Mouse (Mus musculus) myocyte (in vitro differentiated cells): Measurements from ENCODE around the gene Glis1. TPM values are rescaled to one million over a fixed set of nuclear protein-coding genes. Genes with fewer than 3 reads are reported as not detected.

ENCODE experiments used
- H3K27me3 ChIP-seq: one replicate; pipeline ENCODE4 v1.6.1; 2011; ENCODE audit not compliant: control insufficient read depth, insufficient read depth, insufficient read length
- H3K36me3 ChIP-seq: one replicate; pipeline ENCODE4 v1.6.1; 2011; ENCODE audit not compliant: control insufficient read depth, insufficient read depth
- H3K4me2 ChIP-seq: one replicate; pipeline ENCODE4 v1.6.1; 2011; ENCODE audit warnings: low read depth, control low read depth
- H3K4me3 ChIP-seq: one replicate; pipeline ENCODE4 v1.5.1; 2011; ENCODE audit warnings: mild to moderate bottlenecking, control low read depth, moderate library complexity
- H3K79me2 ChIP-seq: one replicate; pipeline ENCODE4 v1.6.1; 2011; ENCODE audit not compliant: control insufficient read depth, insufficient read depth
- H3ac ChIP-seq: one replicate; pipeline ENCODE4 v1.6.1; 2011; ENCODE audit not compliant: control insufficient read depth, insufficient read length
- CEBPB ChIP-seq: IDR thresholded peaks from 2 replicates; pipeline ENCODE4 v1.6.1; 2011; ENCODE audit warnings: mild to moderate bottlenecking, moderate library complexity; ENCODE audit not compliant: poor library complexity, insufficient read depth, severe bottlenecking
- E2F4 ChIP-seq: IDR thresholded peaks from one replicate; pipeline ENCODE4 v1.6.1; 2011; ENCODE audit warnings: mild to moderate bottlenecking, control low read depth, moderate library complexity; ENCODE audit not compliant: insufficient read depth
- MAX ChIP-seq: IDR thresholded peaks from one replicate; pipeline ENCODE4 v1.6.1; 2011; ENCODE audit warnings: low read depth, mild to moderate bottlenecking, control low read depth
- MYOD1 ChIP-seq, 3 experiments: IDR thresholded peaks; one replicate each; pipeline ENCODE4 v1.6.1; 2011; ENCODE audit warnings: control low read depth in 2 of 3, low read depth in 2 of 3, mild to moderate bottlenecking in 2 of 3, moderate library complexity in 1 of 3; ENCODE audit not compliant: insufficient read length in 2 of 3, control insufficient read depth in 1 of 3
- MYOG ChIP-seq, 3 experiments: IDR thresholded peaks; one replicate each; pipeline ENCODE4 v1.6.1; 2011; ENCODE audit warnings: control low read depth in 2 of 3, low read depth in 2 of 3, mild to moderate bottlenecking in 2 of 3; ENCODE audit not compliant: insufficient read length in 2 of 3, control insufficient read depth in 1 of 3, insufficient read depth in 1 of 3
- POLR2A ChIP-seq: IDR thresholded peaks from one replicate; pipeline ENCODE4 v1.6.1; 2011; ENCODE audit warnings: low read depth, mild to moderate bottlenecking, control low read depth, moderate library complexity; ENCODE audit not compliant: insufficient read length
- POLR2AphosphoS2 ChIP-seq: IDR thresholded peaks from one replicate; pipeline ENCODE4 v1.6.1; 2011; ENCODE audit warnings: low read depth, control low read depth; ENCODE audit not compliant: insufficient read length
- REST ChIP-seq: IDR thresholded peaks from one replicate; pipeline ENCODE4 v1.6.1; 2011; ENCODE audit warnings: mild to moderate bottlenecking, control low read depth, moderate library complexity; ENCODE audit not compliant: insufficient read depth, insufficient read length
- SRF ChIP-seq: IDR thresholded peaks from one replicate; pipeline ENCODE4 v1.6.1; 2011; ENCODE audit warnings: low read depth; ENCODE audit not compliant: control insufficient read depth, insufficient read length
- TCF12 ChIP-seq: IDR thresholded peaks from one replicate; pipeline ENCODE4 v1.6.1; 2011; ENCODE audit warnings: mild to moderate bottlenecking, control low read depth; ENCODE audit not compliant: poor library complexity, insufficient read depth, severe bottlenecking
- TCF3 ChIP-seq: IDR thresholded peaks from one replicate; pipeline ENCODE4 v1.6.1; 2011; ENCODE audit warnings: low read depth, control low read depth; ENCODE audit not compliant: insufficient read length
- USF1 ChIP-seq: IDR thresholded peaks from one replicate; pipeline ENCODE4 v1.6.1; 2011; ENCODE audit warnings: low read depth, mild to moderate bottlenecking, control low read depth, moderate library complexity
- polyA plus RNA-seq: library from polyadenylated mRNA; unstranded; fragments of >200 nt; fragmentation: generic; extraction: Trizol; gene quantifications from one replicate; pipeline ENCODE4 v1.2.1, GENCODE M21; 2012; ENCODE audit warnings: missing spikeins

The Glis1 gene
- polyA plus RNA-seq, 1 experiment, result 0.35 TPM

GRCm38 (mm10) chr4:107426631-107427030 is 7.8 kb upstream of the Glis1 start:
- Histone ChIP-seq H3K79me2 (no peaks in the 10 kb centered on the region), H3K27me3 (no peaks in the 10 kb centered on the region), H3ac (no peak overlapping the region), H3K4me3 (no peak overlapping the region), H3K36me3 (no peaks in the 10 kb centered on the region), H3K4me2 (no peak overlapping the region)
- TF ChIP-seq MYOD1 (IDR thresholded peaks at IDR 0.05; ENCODE audit: control insufficient read depth in 1 of 3, insufficient read length in 2 of 3, low read depth in 2 of 3) (peak in 1 of 3 experiments; percentile 57), E2F4 (no peak), CEBPB (no peak), MAX (no peak), MYOG (IDR thresholded peaks at IDR 0.05; ENCODE audit: control insufficient read depth in 1 of 3, insufficient read depth in 1 of 3, insufficient read length in 2 of 3, low read depth in 2 of 3) (peak in 1 of 3 experiments; percentile 51), USF1 (no peak), POLR2AphosphoS2 (no peak)

- Histone ChIP-seq H3K4me3 (no peak overlapping the region), H3K27me3 (peaks cover 31% of the 10 kb centered on the region), H3K79me2 (no peaks in the 10 kb centered on the region), H3ac (no peak overlapping the region), H3K36me3 (no peaks in the 10 kb centered on the region), H3K4me2 (no peak overlapping the region)
- TF ChIP-seq E2F4 (no peak), TCF3 (no peak), MYOG (IDR thresholded peaks at IDR 0.05; ENCODE audit: control insufficient read depth in 1 of 3, insufficient read depth in 1 of 3, insufficient read length in 2 of 3, low read depth in 2 of 3) (no peak), POLR2AphosphoS2 (no peak), MAX (no peak), POLR2A (no peak), SRF (no peak), REST (no peak), CEBPB (no peak), MYOD1 (IDR thresholded peaks at IDR 0.05; ENCODE audit: control insufficient read depth in 1 of 3, insufficient read length in 2 of 3, low read depth in 2 of 3) (no peak), TCF12 (no peak), USF1 (no peak)
Observed at GRCm38 (mm10) chr4:107432717-107433116, 1.7 kb upstream of the Glis1 start.

DNA sequence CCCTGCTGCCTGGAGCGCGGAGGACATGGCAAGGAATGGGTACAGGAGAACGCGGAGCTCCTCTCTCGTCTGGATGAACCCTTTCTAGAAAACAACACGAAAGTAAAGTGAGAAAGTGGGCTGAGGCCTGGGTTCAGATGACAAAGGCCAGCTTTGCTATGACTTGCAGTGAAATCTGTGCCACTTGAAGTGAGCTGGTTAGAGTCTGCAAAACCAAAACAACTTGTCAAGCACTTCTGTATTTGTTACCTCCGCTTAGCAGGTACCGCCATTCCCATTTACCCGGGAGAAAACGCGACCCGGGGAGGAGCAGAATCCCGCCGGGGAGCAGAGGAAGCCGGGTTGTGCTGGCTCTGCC is 414 bp upstream of the Glis1 start:
- peak overlapping the region; percentile 91 for H3K4me2 ChIP-seq
- peak overlapping the region; percentile 6 for H3K4me3 ChIP-seq
- H3K36me3 ChIP-seq, result no peaks in the 10 kb centered on the region
- peak overlapping the region; percentile 12 for H3ac ChIP-seq
- TF ChIP-seq CEBPB, result no peak
- TF ChIP-seq TCF12, result no peak
- no peak for TF ChIP-seq MYOG (IDR thresholded peaks at IDR 0.05; ENCODE audit: control insufficient read depth in 1 of 3, insufficient read depth in 1 of 3, insufficient read length in 2 of 3, low read depth in 2 of 3)
- TF ChIP-seq POLR2AphosphoS2, result no peak
- TF ChIP-seq SRF, result no peak
- peaks cover 31% of the 10 kb centered on the region for H3K27me3 ChIP-seq
- no peaks in the 10 kb centered on the region for H3K79me2 ChIP-seq

GRCm38 (mm10) chr4:107435238-107435946 is 1.0 kb downstream of the Glis1 start:
- Histone ChIP-seq H3K36me3 (no peaks in the 10 kb centered on the region), H3K4me2 (peak overlapping the region; percentile 91), H3ac (peak overlapping the region; percentile 12), H3K4me3 (no peak overlapping the region), H3K79me2 (no peaks in the 10 kb centered on the region), H3K27me3 (peaks cover 31% of the 10 kb centered on the region)
- TF ChIP-seq POLR2A (no peak), TCF12 (no peak), E2F4 (no peak), SRF (no peak), TCF3 (no peak), POLR2AphosphoS2 (no peak), USF1 (no peak), MAX (no peak), CEBPB (no peak), MYOG (IDR thresholded peaks at IDR 0.05; ENCODE audit: control insufficient read depth in 1 of 3, insufficient read depth in 1 of 3, insufficient read length in 2 of 3, low read depth in 2 of 3) (no peak), REST (no peak), MYOD1 (IDR thresholded peaks at IDR 0.05; ENCODE audit: control insufficient read depth in 1 of 3, insufficient read length in 2 of 3, low read depth in 2 of 3) (no peak)

DNA sequence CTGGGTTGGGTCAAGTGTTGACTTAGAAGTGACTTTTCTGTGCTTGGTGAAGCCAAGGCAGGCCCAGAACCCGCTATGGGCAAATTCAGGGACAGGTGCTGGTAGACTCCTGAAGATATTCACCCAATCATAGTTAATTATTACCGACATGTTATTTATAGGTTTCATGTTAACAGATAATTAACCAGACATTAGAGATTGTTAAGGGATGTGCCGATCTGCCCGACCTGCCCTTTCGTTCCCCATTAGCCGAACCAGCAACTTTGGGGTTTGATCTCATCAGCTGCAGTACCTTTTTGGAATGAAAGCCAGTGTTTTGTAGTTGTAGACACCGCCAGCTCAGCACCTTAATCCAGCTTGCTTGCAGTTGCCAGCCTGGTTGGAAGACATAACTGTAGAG is 2.1 kb downstream of the Glis1 start:
- TF ChIP-seq TCF12, result no peak
- TF ChIP-seq MYOG (IDR thresholded peaks at IDR 0.05; ENCODE audit: control insufficient read depth in 1 of 3, insufficient read depth in 1 of 3, insufficient read length in 2 of 3, low read depth in 2 of 3), result no peak
- TF ChIP-seq MYOD1 (IDR thresholded peaks at IDR 0.05; ENCODE audit: control insufficient read depth in 1 of 3, insufficient read length in 2 of 3, low read depth in 2 of 3), result no peak
- no peak for TF ChIP-seq MAX
- no peak for TF ChIP-seq USF1
- no peak for TF ChIP-seq POLR2A
- TF ChIP-seq E2F4, result no peak
- TF ChIP-seq REST, result no peak
- no peak for TF ChIP-seq POLR2AphosphoS2
- no peak for TF ChIP-seq SRF
- no peak for TF ChIP-seq CEBPB
- TF ChIP-seq TCF3, result no peak
- Histone ChIP-seq H3K4me2 (no peak overlapping the region), H3K27me3 (peaks cover 31% of the 10 kb centered on the region), H3K4me3 (no peak overlapping the region), H3K36me3 (no peaks in the 10 kb centered on the region), H3ac (no peak overlapping the region), H3K79me2 (no peaks in the 10 kb centered on the region)
